Mouse (Mus musculus) thymus, postnatal 14 days (tissue): Measurements from ENCODE around the gene Snd1.
"Not testable (repeated sequence)": the region's sequence is repeated elsewhere in the genome, so short reads cannot be mapped to it uniquely, and the experiment has no call there.

Source experiments
- DNase-seq: peaks from one replicate; pipeline ENCODE4 v3.0.0; 2021

The Snd1 gene

DNA sequence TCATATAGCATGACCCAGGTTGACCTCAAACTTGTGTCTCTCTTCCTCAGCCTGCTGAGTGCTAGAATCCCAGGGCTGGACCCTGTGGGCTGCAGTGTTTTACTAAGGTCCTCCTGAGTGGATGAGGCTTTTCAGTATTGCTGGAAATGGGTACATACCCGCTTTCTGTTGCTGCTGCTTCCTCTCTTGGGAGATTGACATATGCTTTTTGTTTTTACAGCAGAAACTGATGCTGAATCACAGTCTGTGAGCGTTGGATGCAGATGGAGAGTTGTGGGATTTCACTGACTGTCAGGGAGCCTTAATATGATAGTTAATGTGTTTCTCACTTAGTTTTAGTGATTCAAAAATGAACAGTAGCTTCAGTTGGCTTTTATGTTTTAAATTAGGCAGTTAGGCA, 11.5 kb downstream of the Snd1 start:
- no peak for DNase-seq

DNA sequence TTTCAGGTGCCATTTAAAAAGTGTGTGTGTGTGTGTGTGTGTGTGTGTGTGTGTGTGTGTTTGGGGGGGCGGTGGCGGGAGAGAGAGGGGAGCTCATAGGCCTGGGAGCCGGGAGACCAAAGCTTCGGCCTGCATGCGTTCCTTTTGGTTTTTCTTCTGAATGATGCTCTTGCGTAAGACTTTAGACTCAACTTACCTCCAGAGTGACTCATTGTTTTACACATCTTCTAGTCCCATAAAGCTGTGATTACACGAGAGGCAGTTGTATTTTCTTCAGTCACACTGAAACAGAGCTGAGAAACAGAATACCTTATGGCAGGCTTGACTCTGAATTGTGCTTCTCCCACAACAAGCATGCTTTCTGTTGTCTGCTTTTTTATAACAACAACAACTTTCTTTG, 12.0 kb downstream of the Snd1 start:
- no peak for DNase-seq

DNA sequence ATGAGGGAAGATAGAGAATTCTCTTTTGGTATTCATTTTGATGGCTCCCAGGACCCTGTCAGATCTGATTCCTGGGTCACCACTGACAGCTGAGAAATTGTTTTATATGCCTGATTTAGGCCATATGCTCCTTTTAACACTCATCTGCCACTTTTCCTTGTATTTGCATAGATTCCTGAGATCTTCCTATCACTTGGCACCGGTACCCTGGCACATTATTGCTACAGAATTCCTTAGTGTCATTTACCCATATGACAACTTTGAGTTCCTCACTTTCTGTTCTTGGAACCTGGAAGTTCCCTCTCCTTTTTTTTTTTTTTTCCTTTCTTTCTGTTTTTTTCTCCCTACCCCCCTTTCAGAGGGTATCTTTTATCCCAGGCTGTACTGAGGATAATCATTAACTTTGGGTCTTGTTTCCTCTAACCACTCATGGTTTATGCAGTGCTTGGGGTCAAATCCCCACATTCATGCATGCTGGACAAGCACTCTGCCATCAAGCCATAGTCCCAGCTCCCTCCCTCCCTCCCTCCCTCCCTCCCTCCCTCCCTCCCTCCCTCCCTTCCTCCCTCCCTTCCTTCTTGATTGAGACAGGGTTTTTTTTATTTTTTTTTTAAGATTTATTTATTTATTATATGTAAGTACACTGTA, 13.4 kb downstream of the Snd1 start:
- no peak for DNase-seq

DNA sequence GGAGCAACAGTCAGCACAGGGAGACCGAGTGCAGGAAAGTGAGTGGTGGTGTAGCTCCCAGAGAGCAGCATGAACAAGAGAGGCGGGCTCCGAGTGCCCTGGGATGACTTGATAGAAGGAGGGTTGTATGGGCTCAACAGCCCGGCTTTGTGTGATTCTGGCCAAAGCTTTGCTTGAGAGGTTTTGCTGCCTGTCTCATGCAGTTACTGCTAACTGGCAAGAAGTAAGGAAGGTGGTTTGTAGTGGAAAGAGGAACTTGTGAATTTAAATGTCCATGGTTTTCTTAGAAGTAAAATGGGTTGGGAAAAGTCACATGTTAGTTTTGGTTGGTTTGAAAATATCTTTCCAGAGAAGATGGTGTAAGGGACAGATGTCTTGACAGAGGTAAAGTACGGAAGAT, 15.7 kb downstream of the Snd1 start:
- no peak for DNase-seq

DNA sequence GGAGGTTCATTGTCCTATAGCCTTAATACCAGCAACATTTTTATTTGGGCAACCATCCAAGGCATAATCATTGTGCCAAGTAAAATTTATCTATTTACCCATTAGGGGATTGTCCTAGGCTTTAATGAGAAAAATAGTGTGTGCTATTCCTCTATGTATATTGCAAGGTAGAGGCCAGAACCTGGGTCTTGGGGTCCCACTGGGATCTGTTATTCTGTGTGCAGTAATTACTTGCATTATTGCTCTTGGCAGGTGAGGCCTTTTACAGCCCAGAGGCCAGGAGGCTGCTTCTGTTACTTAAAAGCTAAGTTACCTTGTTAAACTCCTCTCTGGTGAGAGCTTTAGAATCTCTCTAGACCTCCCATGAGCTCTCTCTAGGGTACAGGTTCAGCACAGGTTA, 16.3 kb downstream of the Snd1 start:
- no peak for DNase-seq

DNA sequence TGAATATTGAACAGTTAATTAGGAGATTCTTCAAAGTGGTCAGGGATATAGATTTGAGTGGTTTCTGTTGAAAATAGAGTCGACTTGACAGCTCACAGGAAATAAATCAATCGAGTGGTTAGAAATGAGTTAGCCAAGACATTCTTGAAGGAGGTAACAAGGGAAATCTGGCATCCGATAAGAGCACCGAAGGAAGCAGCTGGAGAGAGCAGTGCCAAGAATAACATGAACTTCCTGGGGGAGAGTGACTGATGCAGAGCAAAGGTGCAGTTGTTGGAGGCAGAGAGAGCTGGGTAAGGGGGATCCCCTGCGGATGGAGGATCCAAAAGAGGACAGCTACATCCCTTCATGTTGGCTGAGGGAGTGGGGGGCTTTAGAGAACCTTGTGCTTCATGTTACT, 22.9 kb downstream of the Snd1 start:
- DNase-seq: no peak

DNA sequence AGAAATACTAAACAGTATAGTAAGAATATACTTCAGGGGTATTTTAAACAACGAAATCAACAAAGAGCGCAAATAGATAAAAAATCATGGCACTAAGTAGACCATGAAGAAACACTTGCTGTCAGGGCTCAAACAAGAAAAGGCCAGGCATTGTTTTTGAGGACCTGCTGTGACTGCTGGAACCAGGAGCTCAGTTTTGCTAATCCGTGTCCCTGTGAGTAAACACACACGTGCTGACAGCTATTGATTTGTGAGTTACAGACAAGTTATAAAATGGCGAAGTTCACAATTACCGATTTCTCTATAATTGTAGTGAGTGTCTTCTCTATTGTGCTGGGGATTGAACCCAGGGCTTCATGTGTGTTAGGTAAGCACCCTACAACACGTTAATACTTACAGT, 27.6 kb downstream of the Snd1 start:
- DNase-seq: no peak

DNA sequence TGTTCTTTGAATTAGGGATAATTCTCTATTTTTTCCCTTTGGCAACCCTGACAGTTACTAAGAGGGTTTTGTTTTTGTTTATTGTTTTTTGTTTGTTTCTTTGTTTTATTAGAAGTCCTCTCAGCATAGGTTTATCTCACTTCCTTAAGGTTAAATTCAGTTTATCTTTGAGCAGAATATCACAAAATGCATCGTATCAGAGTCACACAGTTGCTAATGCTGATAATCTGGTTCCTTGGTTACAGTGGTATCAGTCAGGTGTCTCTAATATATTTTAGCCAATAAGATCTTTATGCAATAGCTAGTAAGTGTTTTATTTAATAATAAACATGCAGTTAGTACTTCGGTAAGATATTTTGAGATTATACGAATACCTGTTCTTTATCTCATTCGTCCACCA, 28.2 kb downstream of the Snd1 start:
- DNase-seq: no peak

DNA sequence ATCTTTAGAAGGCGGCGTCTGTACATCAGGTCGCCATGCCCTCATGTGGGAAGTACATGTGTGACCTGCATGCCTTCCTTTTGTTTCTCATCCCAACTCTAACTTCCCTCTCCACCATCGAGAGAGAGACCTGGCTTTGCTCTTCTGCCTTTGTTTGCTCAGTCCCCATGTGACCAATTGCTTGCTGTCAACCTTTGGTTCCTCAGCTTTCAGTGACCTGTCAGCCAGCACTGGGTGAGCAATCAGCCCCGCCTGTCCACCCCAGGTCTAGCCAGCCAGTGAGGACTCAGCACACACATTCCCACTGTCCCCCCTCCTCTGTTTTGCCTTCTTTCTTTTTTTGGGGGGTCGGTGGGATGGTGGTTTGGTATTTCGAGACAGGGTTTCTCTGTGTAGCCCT, 29.7 kb downstream of the Snd1 start:
- DNase-seq: no peak

DNA sequence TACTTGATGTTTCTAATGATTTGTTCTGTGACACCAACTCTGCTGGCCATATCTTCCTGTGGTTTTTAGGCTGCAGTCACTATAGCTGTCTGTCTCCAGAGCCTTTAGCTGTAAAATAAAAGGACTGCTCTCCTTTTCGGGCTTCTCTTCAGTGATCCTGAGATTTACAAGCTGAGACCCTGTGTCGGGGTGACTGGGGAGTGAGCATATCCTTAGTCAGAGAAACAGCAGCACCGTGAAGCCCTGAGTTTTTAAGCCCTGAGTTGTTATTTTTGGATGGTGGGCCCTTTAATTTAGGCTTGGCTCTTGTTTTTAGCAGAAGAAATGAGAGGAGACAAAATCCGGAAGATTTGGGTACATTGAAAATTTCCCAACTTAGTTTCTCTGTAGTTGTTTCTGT, 32.8 kb downstream of the Snd1 start:
- DNase-seq: no peak

DNA sequence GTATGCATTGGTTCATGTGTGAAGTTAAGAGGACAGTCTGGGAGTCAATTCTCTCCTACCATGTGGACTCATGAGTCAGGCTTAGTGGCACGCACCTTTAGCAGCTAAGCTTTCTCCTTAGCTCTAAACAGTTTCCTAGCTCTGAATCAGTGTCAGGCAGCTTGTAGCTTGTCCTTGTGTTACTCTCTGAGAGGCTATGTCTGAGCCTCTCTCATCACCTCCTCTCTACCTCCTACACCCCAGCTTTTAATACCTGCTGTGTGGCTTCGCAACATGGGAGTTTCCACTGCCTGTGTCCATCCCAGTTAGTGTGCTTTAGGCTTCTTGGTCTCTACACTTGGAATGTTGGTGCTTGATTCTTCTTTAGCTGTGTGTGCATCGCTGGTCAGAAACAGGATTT, 39.3 kb downstream of the Snd1 start:
- DNase-seq: no peak

DNA sequence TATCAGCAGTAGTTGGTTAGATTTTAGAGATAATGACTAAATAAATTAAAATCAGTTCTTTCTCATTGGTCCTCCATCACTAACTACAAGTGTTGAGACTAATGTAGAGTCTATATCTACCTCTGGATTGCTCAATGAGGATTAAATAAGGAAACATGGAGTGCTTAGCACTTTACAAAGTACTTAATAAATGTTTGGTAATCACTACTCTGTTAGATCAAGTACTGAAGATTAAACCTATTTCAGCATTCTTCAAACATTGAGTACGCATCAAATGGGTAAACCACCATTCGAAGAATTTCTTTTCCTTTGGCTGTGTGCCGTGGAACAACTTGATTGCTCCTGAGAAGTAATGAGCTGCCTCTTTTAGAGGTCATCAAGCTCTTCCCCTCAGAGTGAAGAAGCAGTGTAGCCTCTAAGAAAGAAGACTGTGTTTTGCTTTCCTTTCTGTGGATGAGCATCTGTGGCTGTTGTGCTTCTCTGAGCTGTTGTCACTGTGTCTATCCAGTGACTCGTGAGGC, 40.0 kb downstream of the Snd1 start:
- DNase-seq: no peak

DNA sequence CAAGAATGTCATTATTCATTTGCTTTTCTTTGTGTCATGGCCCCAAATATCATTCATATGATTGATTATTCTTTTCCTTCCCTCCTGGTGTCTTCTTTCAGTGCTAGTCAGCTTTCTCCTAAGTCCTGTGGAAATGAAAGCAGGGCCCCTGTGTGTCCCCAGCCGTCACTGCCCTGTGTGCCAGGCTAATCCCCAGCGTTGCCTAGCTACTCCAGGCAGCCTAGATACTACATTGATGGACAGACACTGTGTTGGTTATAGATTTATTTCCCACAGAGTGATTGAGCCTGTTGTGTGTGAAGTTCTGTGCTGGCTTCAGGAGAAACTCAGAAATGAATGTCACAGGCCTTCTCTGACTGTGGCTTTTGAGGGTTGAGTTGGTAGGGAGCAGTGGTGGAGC, 41.7 kb downstream of the Snd1 start:
- no peak for DNase-seq

DNA sequence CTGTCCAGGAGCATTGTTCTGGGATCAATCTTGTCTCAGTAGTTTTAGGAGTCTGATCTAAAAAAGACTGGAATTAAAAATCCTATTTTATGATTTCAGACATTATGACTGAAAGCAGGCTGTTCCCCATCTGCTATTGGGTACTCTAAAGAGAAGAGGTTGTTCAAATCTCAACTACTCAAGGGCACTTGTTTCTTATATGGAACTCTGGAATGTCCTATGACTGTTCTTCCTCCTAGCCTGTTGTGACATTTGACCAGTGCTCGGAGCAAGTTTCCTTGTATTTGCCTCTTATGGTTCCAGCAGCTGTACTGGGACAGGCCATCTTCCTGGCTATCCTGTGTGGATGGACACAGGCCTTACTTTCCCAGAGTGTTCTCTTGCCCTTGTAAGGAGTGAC, 42.1 kb downstream of the Snd1 start:
- no peak for DNase-seq

DNA sequence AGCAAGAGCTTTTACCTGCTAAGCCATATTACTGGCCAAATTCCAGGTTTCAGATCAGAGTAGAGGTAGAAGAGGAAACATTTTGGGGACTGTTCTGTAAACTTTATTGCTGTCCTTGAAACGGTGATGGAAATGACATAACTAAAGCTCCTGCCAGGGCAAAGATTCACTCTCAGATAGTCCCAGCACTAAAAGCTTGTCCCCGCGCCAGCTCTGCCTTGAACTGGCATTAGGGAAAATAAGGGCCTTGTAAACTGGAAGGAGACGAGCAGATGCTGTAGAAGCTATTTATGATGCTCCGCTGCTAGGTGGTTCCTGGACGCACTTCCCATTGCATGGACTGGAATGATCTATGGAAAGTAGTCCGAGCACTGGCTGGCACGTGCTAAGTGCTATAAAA, 44.5 kb downstream of the Snd1 start:
- DNase-seq: no peak

DNA sequence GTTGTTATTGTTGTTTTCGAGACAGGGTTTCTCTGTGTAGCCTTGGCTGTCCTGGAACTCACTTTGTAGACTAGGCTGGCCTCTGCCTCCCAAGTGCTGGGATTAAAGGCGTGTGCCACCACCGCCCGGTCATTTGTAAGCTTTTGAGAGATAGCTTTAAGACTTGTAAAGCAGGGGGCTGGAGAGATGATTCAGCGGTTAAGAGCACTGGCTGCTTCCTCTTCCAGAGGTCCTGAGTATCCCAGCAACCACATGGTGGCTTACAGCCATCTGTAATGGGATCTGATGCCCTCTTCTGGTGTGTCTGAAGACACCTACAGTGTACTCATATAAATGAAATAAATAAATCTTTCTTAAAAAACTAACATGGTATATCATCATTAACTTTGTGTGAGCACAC, 45.8 kb downstream of the Snd1 start:
- not testable (repeated sequence) for DNase-seq

DNA sequence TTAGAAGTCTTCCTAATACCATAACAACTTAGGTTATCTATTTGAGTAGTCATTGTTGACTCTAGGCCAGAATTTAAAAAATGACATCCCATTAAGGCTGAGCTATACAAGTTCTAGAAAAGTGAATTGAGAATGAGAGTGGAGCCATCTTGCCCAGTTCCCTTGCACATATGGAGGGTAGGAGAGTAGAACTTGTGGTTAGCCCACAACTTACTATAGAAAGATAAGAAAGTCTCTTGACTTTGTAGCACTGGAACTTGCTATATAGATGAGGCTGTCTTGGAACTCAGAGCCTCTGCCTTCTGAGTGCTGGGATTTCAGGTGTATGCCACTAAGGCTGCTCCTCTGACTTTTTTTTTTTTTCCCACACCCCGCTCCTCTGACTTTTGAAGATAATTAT, 46.5 kb downstream of the Snd1 start:
- no peak for DNase-seq

DNA sequence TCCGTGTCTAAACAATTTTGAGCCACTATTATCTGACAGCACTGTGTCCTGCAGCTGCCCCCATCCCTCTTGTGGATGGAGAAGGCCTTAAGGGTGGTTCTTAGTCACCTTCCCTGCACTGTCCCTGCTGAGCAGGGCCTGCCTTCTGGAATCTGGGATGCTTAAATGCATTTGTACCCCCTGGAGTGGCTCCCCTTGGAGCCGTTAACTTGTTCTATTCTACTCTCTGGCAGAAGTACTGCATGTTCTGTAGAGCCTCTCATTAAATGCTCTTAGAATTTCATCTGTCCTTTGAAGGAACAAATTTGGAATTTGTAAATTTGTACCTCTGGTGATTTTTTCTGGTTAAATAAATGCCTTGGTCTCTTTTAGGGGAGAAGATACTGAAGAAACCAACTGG, 50.6 kb downstream of the Snd1 start:
- no peak for DNase-seq

DNA sequence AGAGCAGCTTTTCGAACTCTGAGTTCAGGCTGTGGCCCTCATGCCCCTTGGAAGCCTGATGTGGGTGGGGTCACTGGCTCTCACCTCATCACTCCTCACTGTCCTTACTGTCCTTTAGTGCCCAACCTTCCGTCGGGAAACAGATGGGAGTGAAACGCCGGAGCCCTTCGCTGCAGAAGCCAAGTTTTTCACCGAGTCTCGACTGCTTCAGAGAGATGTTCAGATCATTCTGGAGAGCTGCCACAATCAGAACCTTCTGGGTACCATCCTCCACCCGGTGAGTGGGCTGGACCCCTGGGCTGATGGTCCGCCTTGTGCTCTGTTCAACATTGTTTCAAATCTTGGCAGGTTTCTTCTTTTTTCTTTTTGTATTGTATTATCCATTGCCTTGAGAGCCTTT, 52.5 kb downstream of the Snd1 start:
- DNase-seq: no peak

DNA sequence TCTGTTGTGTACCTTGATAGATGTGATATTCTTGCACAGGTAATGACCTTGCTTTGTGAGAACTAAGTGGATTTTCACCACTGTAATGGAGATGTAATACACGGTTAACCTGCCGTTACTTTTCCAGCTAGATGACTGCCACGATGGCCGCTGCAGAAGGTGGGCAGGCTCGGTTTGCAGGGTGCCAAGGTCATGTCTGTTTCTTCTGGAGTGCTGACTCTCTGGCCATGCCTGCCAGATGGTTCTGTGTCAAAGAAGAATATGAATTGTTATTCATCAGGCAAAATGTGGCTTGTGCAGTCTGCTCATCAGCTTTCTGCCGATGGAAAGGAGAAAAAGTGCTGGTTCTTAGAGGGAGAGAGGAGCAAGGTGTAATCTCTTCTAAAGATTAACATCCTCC, 53.3 kb downstream of the Snd1 start:
- DNase-seq: no peak

DNA sequence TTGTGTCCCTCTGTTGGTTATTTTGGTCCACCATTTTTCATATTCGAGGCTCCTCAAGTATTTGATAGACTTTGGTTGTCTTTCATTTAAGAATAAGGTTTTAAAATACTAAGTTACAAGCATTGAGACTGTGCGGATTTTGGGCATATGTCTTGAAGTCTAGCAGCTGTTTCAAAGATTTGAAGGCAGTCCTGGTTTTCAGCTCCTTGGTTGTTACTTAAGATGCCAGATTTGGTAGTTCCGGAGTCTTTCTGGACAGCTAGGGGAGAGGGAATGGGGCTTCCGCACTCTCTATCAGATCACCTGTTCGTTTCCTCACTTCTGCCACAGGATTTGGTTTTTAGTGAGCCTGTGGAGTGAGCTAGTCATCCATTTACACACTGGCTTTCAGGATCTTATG, 61.5 kb downstream of the Snd1 start:
- no peak for DNase-seq

DNA sequence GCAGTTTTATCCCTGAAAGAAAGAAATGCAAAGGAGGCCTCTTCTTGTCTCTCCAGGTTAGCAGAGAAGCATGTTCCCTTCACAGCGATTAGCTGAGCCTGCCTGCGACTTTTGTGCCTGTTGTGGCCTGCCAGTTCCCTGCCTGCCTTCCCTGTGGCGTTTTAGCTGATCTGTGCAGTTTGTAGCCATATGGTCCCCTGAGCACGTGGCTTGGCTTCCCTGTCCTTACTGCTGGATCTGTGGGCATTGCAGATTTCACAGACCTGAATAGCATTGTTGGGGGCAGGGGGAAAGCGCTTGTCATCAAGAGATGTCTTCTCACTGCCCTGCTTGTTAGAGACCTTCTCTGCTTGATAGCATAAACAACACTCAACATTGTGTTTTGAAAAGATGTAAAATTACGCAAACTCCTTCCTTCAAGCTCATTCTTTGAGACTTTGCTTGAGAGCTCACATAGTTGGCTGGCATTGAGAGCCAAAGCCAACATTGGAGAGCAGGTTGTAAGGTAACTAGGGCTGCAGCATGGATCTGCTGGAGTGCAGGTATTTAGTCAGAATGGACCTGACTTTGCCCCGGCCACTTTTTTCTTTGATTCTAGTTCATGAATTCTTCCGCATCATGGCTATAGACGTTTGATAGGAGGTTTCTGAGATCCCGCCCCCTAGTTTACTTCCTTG, 63.0 kb downstream of the Snd1 start:
- no peak for DNase-seq

DNA sequence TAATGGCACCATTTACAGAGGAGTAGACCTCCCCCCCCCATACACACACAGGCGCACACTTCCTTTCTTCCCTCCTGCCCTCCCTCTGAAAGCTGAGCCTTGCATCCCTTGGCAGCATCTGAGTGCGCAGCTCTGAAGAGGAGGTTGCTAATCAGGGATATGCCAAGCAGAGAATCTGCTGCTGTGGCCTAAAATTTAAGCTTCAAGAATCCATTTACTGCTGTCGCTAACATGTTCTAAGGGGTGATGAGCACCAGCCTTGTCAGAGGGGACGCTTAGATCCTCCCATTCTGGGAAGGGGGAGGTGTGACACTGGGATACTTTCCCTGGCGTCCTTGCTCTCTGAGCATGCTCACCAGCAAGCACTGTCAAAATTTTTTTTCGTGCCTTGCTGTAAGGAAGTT, 67.4 kb downstream of the Snd1 start:
- no peak for DNase-seq

DNA sequence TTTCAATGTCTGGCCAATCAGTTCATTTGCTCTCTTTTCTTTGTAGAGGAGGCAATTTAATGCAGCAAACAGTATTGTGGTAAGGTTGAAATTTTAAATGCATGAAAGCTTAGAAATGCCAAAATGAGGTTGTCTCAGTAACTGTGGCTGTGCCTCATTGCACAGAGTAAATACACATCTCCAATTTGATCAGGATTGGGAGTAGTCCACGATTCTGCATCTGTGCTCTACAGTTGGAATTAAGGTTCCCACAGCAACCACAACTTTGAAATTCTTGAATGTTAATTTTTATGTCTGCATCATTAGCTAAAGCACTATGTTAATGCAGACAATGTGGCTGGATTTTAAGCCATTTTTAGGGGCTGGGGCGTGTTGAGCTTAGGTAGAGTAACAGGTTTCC, 72.0 kb downstream of the Snd1 start:
- no peak for DNase-seq

DNA sequence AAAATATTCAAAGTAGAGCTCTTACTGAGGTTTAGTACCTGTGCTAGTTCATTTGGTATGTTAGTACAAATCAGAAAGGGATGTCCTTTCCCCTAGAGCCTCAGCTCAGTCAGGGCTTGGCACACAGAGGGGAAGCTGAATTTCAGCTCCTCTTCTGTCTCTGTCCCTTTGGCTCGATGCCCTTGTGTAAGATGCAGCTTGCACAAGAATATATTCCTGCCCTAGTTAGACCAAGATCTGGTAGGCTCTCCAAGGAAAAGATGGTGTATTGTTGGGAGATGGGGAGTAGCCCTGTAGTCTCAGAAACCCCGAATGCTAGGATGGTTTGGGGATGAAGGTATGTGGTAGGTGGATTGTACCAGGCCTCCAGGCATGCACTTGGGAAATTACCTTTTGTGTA, 74.4 kb downstream of the Snd1 start:
- no peak for DNase-seq
